Mouse (Mus musculus) stomach, embryonic 14.5 days (tissue): Measurements from ENCODE around the gene Ago4. TPM values are rescaled to one million over a fixed set of nuclear protein-coding genes. Genes with fewer than 3 reads are reported as not detected.

Source experiments
- ATAC-seq: fragments of 200-750 bp; cut with Nextera tagmentation; 2 replicates; pipeline ENCODE4 v1.8.0; 2017; ENCODE audit warnings: low read depth, moderate TSS enrichment; ENCODE audit not compliant: insufficient number of reproducible peaks, insufficient read depth, low FRiP score
- H3K27ac ChIP-seq: fragments of 300-500 bp; sonication (generic); 2 replicates; pipeline ENCODE4 v1.5.1; 2014; ENCODE audit warnings: mild to moderate bottlenecking, low read length, moderate library complexity, mixed read lengths
- H3K27me3 ChIP-seq: fragments of 300-500 bp; sonication (generic); 2 replicates; pipeline ENCODE4 v1.6.1; 2014; ENCODE audit warnings: low read length, control low read depth, mixed read lengths; ENCODE audit not compliant: control insufficient read depth, insufficient read depth
- H3K36me3 ChIP-seq: fragments of 300-500 bp; sonication (generic); 2 replicates; pipeline ENCODE4 v1.6.1; 2014; ENCODE audit warnings: mild to moderate bottlenecking, control low read depth, low read length, moderate library complexity, mixed read lengths; ENCODE audit not compliant: control insufficient read depth, insufficient read depth
- H3K4me1 ChIP-seq: fragments of 300-500 bp; sonication (generic); 2 replicates; pipeline ENCODE4 v1.6.1; 2014; ENCODE audit warnings: low read length, control low read depth, mixed read lengths; ENCODE audit not compliant: control insufficient read depth, insufficient read depth
- H3K4me2 ChIP-seq: fragments of 300-500 bp; sonication (generic); replicated peaks from 2 replicates; pipeline ENCODE4 v1.6.1; 2014; ENCODE audit warnings: low read depth, low read length, control low read depth
- H3K4me3 ChIP-seq: fragments of 300-500 bp; sonication (generic); 2 replicates; pipeline ENCODE4 v1.5.1; 2014; ENCODE audit warnings: low read depth, low read length, control low read depth
- H3K9ac ChIP-seq: fragments of 300-500 bp; sonication (generic); replicated peaks from 2 replicates; pipeline ENCODE4 v1.6.1; 2014; ENCODE audit warnings: low read depth, mild to moderate bottlenecking, control low read depth, low read length, moderate library complexity, mixed read lengths
- H3K9me3 ChIP-seq: fragments of 300-500 bp; sonication (generic); 2 replicates; pipeline ENCODE4 v1.6.1; 2016; ENCODE audit warnings: low read depth, low read length, control low read depth; ENCODE audit not compliant: control insufficient read depth
- WGBS: fragments of 180-500 bp; shearing (Covaris S2); extraction: QIAGEN DNeasy Blood & Tissue Kit; methylation state at CpG from one replicate; pipeline ENCODE4 v1.1.7; 2014; 5-methylcytosine and 5-hydroxymethylcytosine counted together
- polyA plus RNA-seq: library from polyadenylated mRNA; unstranded; fragments of >200 nt; fragmentation: Nextera tagmentation; extraction: Ambion mirVana; gene quantifications from 2 replicates; pipeline ENCODE4 v1.2.1, GENCODE M21; 2014

Ago4 gene
- polyA plus RNA-seq, 1 experiment from 2014 or later, result 3.3 TPM

- no peaks in the 10 kb centered on the region for H3K9me3 ChIP-seq
- H3K9ac ChIP-seq, result no peak overlapping the region
- H3K4me1 ChIP-seq, result no peaks in the 10 kb centered on the region
- H3K36me3 ChIP-seq, result no peaks in the 10 kb centered on the region; the same call in 1 of the 2 replicates
- 66% methylated on average over 14 of the region's 14 CpGs for WGBS
- ATAC-seq, result peak; percentile 63; the same call in 1 of the 2 replicates
- H3K4me2 ChIP-seq, result no peak overlapping the region
- H3K27me3 ChIP-seq, result no peaks in the 10 kb centered on the region
- 0 out of 2 replicates have a peak overlapping the region, but pooled peaks have one; percentile 33 for H3K27ac ChIP-seq
- no peak overlapping the region for H3K4me3 ChIP-seq
Measured at GRCm38 (mm10) chr4:126508110-126508899, 25.0 kb downstream of the Ago4 start.

- H3K4me2 ChIP-seq, result no peak overlapping the region
- ATAC-seq, result no peak
- WGBS, result 48% methylated on average over 8 of the region's 8 CpGs
- no peak overlapping the region for H3K9ac ChIP-seq
- no peaks in the 10 kb centered on the region for H3K9me3 ChIP-seq
- H3K27ac ChIP-seq, result no peak overlapping the region
- H3K27me3 ChIP-seq, result no peaks in the 10 kb centered on the region
- H3K36me3 ChIP-seq, result no peaks in the 10 kb centered on the region; the same call in 1 of the 2 replicates
- no peak overlapping the region for H3K4me3 ChIP-seq
- H3K4me1 ChIP-seq, result no peaks in the 10 kb centered on the region
Measured at GRCm38 (mm10) chr4:126502977-126503309, 30.3 kb downstream of the Ago4 start.

GRCm38 (mm10) chr4:126502141-126502976 is 30.9 kb downstream of the Ago4 start:
- no peak overlapping the region for H3K4me2 ChIP-seq
- H3K27ac ChIP-seq, result no peak overlapping the region
- H3K4me1 ChIP-seq, result no peaks in the 10 kb centered on the region
- no peaks in the 10 kb centered on the region for H3K27me3 ChIP-seq
- ATAC-seq, result no peak
- no peaks in the 10 kb centered on the region for H3K9me3 ChIP-seq
- no peak overlapping the region for H3K9ac ChIP-seq
- 63% methylated on average over 6 of the region's 6 CpGs for whole genome bisulfite sequencing
- H3K4me3 ChIP-seq, result no peak overlapping the region
- H3K36me3 ChIP-seq, result no peaks in the 10 kb centered on the region; the same call in 1 of the 2 replicates

GRCm38 (mm10) chr4:126498601-126499000 is 34.7 kb downstream of the Ago4 start:
- H3K36me3 ChIP-seq, result no peaks in the 10 kb centered on the region
- 79% methylated on average over 1 of the region's 1 CpGs for WGBS
- H3K27me3 ChIP-seq, result no peaks in the 10 kb centered on the region
- no peaks in the 10 kb centered on the region for H3K9me3 ChIP-seq
- H3K4me2 ChIP-seq, result no peak overlapping the region
- H3K4me1 ChIP-seq, result no peaks in the 10 kb centered on the region
- no peak for ATAC-seq
- H3K27ac ChIP-seq, result no peak overlapping the region
- no peak overlapping the region for H3K4me3 ChIP-seq
- H3K9ac ChIP-seq, result no peak overlapping the region

- WGBS, result 77% methylated on average over 2 of the region's 2 CpGs
- Histone ChIP-seq H3K27me3 (no peaks in the 10 kb centered on the region), H3K9ac (no peak overlapping the region), H3K4me1 (no peaks in the 10 kb centered on the region), H3K4me3 (no peak overlapping the region), H3K27ac (peak overlapping the region; percentile 75), H3K9me3 (no peaks in the 10 kb centered on the region), H3K4me2 (no peak overlapping the region), H3K36me3 (no peaks in the 10 kb centered on the region)
- ATAC-seq, result no peak
Measured at GRCm38 (mm10) chr4:126496963-126497362, 36.3 kb downstream of the Ago4 start.

- no peak for ATAC-seq
- H3K4me1 ChIP-seq, result no peaks in the 10 kb centered on the region
- no peaks in the 10 kb centered on the region for H3K27me3 ChIP-seq
- H3K9ac ChIP-seq, result no peak overlapping the region
- no peaks in the 10 kb centered on the region for H3K9me3 ChIP-seq
- no peak overlapping the region for H3K4me3 ChIP-seq
- H3K36me3 ChIP-seq, result no peaks in the 10 kb centered on the region
- no peak overlapping the region for H3K4me2 ChIP-seq
- peak overlapping the region; percentile 75 for H3K27ac ChIP-seq
- 57% methylated on average over 5 of the region's 5 CpGs for WGBS
Measured at GRCm38 (mm10) chr4:126495942-126496790, 37.1 kb downstream of the Ago4 start.

- no peak overlapping the region for H3K9ac ChIP-seq
- ATAC-seq, result no peak
- H3K4me2 ChIP-seq, result no peak overlapping the region
- H3K27ac ChIP-seq, result peak overlapping the region; percentile 58; the same call in 1 of the 2 replicates
- H3K4me3 ChIP-seq, result no peak overlapping the region
- no peaks in the 10 kb centered on the region for H3K9me3 ChIP-seq
- H3K36me3 ChIP-seq, result no peaks in the 10 kb centered on the region
- H3K27me3 ChIP-seq, result no peaks in the 10 kb centered on the region
- WGBS, result 37% methylated on average over 5 of the region's 5 CpGs
- no peaks in the 10 kb centered on the region for H3K4me1 ChIP-seq
Measured at GRCm38 (mm10) chr4:126495453-126495852, 37.8 kb downstream of the Ago4 start.

- Histone ChIP-seq H3K4me3 (no peak overlapping the region), H3K36me3 (no peaks in the 10 kb centered on the region), H3K4me1 (no peaks in the 10 kb centered on the region), H3K27me3 (no peaks in the 10 kb centered on the region), H3K9me3 (no peaks in the 10 kb centered on the region), H3K4me2 (no peak overlapping the region), H3K27ac (no peak overlapping the region), H3K9ac (no peak overlapping the region)
- ATAC-seq, result no peak
- WGBS, result 83% methylated on average over 4 of the region's 4 CpGs
Measured at GRCm38 (mm10) chr4:126493416-126493815, 39.9 kb downstream of the Ago4 start.
